Mouse (Mus musculus) embryonic facial prominence, embryonic 11.5 days (tissue): Measurements from ENCODE around the gene Clpsl2. TPM values are rescaled to one million over a fixed set of nuclear protein-coding genes. Genes with fewer than 3 reads are reported as not detected.

Experiments
- ATAC-seq: fragments of 200-750 bp; cut with Nextera tagmentation; replicated peaks from 2 replicates; pipeline ENCODE4 v1.8.0; 2017; ENCODE audit warnings: low read depth; ENCODE audit not compliant: insufficient number of reproducible peaks, low FRiP score, low TSS enrichment
- DNase-seq: peaks from one replicate; pipeline ENCODE4 v3.0.0-alpha.2; 2015; ENCODE audit warnings: low spot score
- H3K27ac ChIP-seq: fragments of 300-500 bp; sonication (generic); replicated peaks from 2 replicates; pipeline ENCODE4 v1.5.1; 2014; ENCODE audit warnings: mild to moderate bottlenecking, low read depth, low read length, control low read depth
- H3K27me3 ChIP-seq: fragments of 300-500 bp; sonication (generic); 2 replicates; pipeline ENCODE4 v1.6.1; 2014; ENCODE audit warnings: mild to moderate bottlenecking, low read length, moderate library complexity, mixed read lengths; ENCODE audit not compliant: control insufficient read depth, insufficient read depth
- H3K36me3 ChIP-seq: fragments of 300-500 bp; sonication (generic); replicated peaks from 2 replicates; pipeline ENCODE4 v1.6.1; 2014; ENCODE audit warnings: low read depth, mild to moderate bottlenecking, low read length, moderate library complexity, mixed read lengths; ENCODE audit not compliant: control insufficient read depth, insufficient read depth
- H3K4me1 ChIP-seq: fragments of 300-500 bp; sonication (generic); 2 replicates; pipeline ENCODE4 v1.6.1; 2014; ENCODE audit warnings: low read length, mixed read lengths; ENCODE audit not compliant: control insufficient read depth, insufficient read depth
- H3K4me2 ChIP-seq: fragments of 300-500 bp; sonication (generic); 2 replicates; pipeline ENCODE4 v1.6.1; 2014; ENCODE audit warnings: low read depth, mild to moderate bottlenecking, control low read depth, low read length, moderate library complexity
- H3K4me3 ChIP-seq: fragments of 300-500 bp; sonication (generic); 2 replicates; pipeline ENCODE4 v1.5.1; 2014; ENCODE audit warnings: low read depth, low read length, control low read depth
- H3K9ac ChIP-seq: fragments of 300-500 bp; sonication (generic); replicated peaks from 2 replicates; pipeline ENCODE4 v1.6.1; 2014; ENCODE audit warnings: mild to moderate bottlenecking, control low read depth, low read length
- H3K9me3 ChIP-seq: fragments of 300-500 bp; sonication (generic); replicated peaks from 2 replicates; pipeline ENCODE4 v1.6.1; 2016; ENCODE audit warnings: mild to moderate bottlenecking, low read length, inconsistent platforms, mixed read lengths; ENCODE audit not compliant: control insufficient read depth
- WGBS: fragments of 180-500 bp; shearing (Covaris S2); extraction: QIAGEN DNeasy Blood & Tissue Kit; methylation state at CpG from one replicate; pipeline ENCODE4 v1.1.7; 2014; 5-methylcytosine and 5-hydroxymethylcytosine counted together
- polyA plus RNA-seq: library from polyadenylated mRNA; unstranded; fragments of >200 nt; fragmentation: Nextera tagmentation; extraction: Ambion mirVana; gene quantifications from 2 replicates; pipeline ENCODE4 v1.2.1, GENCODE M21; 2014

The Clpsl2 gene
- polyA plus RNA-seq, 1 experiment from 2014 or later: not detected

DNA sequence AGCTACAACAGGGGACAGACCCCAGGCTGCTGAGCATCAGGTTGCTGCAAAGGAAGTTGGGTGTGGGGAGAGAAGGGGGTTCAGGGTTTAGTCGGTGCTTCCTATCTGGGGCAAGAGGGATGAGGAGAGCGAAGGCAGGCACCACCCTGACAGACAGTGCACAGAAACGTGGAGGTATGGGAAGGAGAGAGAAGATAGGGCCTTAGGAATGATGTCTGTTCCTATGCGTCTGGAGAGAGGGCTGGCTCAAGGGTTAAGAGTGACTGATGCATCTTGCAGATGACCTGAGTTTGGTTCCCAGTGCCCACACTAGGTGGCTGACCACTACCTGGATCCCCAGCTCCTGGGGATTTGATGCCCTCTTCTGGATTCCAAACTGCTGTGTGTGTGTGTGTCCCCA lies 32.3 kb upstream of the Clpsl2 start:
- no peaks in the 10 kb centered on the region; the same call in 1 of the 2 replicates for H3K4me1 ChIP-seq
- no peaks in the 10 kb centered on the region; the same call in 1 of the 2 replicates for H3K27me3 ChIP-seq
- 70% methylated on average over 4 of the region's 4 CpGs for WGBS
- no peak overlapping the region for H3K9ac ChIP-seq
- no peak for ATAC-seq
- H3K27ac ChIP-seq: no peak overlapping the region
- H3K9me3 ChIP-seq: no peaks in the 10 kb centered on the region
- no peak overlapping the region for H3K4me3 ChIP-seq
- H3K4me2 ChIP-seq: no peak overlapping the region; the same call in 1 of the 2 replicates
- no peaks in the 10 kb centered on the region for H3K36me3 ChIP-seq
- DNase-seq: no peak

DNA sequence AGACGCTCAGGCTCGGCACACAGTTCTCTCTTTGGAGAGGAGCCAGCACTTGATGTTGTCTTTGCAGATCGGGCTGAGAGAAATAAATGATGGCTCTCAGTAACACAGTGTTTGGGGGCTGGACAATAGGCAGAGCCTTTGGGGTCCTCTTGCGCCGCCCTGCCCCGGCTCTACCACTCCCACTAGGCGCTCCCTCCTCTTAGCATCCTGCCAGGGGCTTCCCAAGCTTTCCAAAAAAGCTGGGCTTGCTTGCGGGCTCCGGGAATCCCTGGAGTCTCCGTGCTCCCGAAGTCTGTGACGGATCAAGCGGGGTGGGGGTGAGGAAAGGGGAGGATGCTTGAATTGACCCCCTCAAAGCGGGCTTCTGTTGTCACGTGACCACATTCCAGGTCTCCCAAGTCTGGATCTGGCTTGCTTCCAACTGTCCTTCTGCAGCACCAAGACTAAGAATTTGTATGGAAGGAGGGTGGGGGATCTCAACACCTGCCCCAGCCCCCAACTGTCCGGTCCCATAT lies 31.7 kb upstream of the Clpsl2 start, which contains the start of gene Fkbp5:
Gene Fkbp5 (minus strand): TSS at position 87 of the 515 bp plus-strand sequence.
- Histone ChIP-seq H3K4me3 (peak within 1 kb of the TSS; percentile 45), H3K36me3 (no peaks in the 10 kb centered on the region), H3K9me3 (no peaks in the 10 kb centered on the region), H3K4me2 (peak within 1 kb of the TSS; percentile 94), H3K27ac (no peak within 1 kb of the TSS; the same call in 1 of the 2 replicates), H3K4me1 (peaks cover 4% of the 10 kb centered on the region; the same call in 1 of the 2 replicates), H3K9ac (peak within 1 kb of the TSS; percentile 67), H3K27me3 (no peaks in the 10 kb centered on the region; the same call in 1 of the 2 replicates)
- ATAC-seq: no peak; the same call in 1 of the 2 replicates
- DNase-seq: peak; percentile 68
- WGBS: 4% methylated on average over 16 of the region's 16 CpGs

DNA sequence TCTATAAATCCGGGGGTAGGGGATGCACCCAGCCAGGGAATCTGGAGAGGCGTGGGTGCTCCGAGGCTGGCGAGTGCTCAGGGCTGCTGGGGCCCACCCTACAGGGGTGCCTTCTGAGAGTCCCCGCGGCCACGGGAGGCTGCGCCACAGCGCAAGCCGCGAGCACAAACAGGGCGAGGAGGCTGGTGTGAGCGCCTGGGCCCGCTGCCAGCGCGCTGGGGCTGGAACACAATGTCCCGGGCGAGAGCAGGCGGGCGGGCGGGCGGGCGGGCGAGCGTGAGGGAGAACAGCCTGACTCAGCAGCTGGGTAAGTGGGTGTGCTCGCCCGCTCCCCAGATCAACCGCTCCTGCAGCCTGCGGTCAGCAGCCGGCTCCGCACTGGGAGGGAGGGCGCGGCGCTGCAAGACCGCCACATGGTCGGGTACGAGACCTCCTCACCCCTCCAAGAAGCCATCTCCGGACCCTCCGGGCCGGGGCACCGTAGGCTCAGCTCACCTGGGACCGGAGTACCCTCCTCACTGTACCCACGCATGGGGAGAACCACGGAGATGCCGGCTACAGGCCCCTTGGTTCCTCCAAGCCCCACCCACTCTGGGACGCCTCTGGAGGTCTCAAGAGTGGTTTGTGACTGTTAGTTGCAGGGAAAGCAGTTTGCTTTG lies 31.1 kb upstream of the Clpsl2 start:
- DNase-seq (peak; percentile 36), ATAC-seq (peak; percentile 44)
- no peaks in the 10 kb centered on the region for H3K9me3 ChIP-seq
- H3K27ac ChIP-seq: no peak overlapping the region; the same call in 1 of the 2 replicates
- H3K4me1 ChIP-seq: peaks cover 4% of the 10 kb centered on the region; the same call in 1 of the 2 replicates
- WGBS: under 1% methylated on average over 39 of the region's 46 CpGs
- H3K4me3 ChIP-seq: peak overlapping the region; percentile 45
- H3K36me3 ChIP-seq: no peaks in the 10 kb centered on the region
- peak overlapping the region; percentile 67 for H3K9ac ChIP-seq
- H3K4me2 ChIP-seq: peak overlapping the region; percentile 94
- H3K27me3 ChIP-seq: no peaks in the 10 kb centered on the region; the same call in 1 of the 2 replicates

DNA sequence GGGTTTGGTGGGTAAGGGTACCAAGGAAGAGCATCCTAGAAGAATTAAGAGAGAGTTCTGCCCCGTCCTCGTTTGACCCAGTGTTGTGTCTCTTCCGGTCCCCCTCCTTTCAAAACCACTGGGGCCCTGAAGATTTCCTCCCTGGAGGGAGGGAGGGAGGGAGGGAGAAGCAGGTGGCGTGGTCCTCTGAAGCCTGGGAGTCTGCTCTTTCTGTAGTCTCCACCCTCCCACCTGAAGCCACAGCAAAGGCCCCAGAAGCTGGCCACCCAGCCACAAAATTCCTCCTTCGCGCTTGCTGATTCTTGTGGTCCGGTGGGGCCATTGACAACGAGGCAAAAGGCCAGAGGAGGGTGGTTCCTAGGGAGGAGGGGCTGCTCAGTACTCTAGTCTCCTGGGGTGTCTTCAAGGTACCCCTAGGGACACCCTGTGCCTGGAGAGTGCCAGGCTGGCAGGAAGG lies 30.6 kb upstream of the Clpsl2 start:
- ATAC-seq (no peak), DNase-seq (no peak)
- H3K4me2 ChIP-seq: peak overlapping the region; percentile 94
- no peak overlapping the region for H3K27ac ChIP-seq
- no peaks in the 10 kb centered on the region for H3K36me3 ChIP-seq
- H3K27me3 ChIP-seq: no peaks in the 10 kb centered on the region; the same call in 1 of the 2 replicates
- peak overlapping the region; percentile 67 for H3K9ac ChIP-seq
- WGBS: 26% methylated on average over 8 of the region's 8 CpGs
- H3K4me1 ChIP-seq: peaks cover 4% of the 10 kb centered on the region; the same call in 1 of the 2 replicates
- H3K4me3 ChIP-seq: peak overlapping the region; percentile 45; the same call in 1 of the 2 replicates
- no peaks in the 10 kb centered on the region for H3K9me3 ChIP-seq

DNA sequence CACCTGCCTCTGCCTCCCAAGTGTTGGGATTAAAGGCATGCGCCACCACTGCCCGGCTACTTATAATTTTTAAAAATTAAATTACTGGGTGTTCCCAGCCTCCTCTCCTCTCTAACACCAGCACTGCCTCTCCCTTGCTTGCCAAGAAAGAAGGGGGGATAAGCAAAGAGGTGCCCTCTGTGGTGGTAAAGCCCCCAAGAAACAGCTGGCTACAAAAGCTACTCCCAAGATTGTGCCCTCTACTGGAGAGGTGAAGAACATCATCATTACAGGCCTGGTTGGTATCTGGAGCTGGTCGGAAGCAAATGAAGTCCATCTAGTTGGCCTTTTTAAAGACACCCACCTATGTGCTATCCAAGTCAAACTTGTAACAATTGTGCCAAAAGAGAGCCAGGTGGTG lies 29.4 kb upstream of the Clpsl2 start:
- DNase-seq (no peak), ATAC-seq (no peak)
- 89% methylated on average over 3 of the region's 3 CpGs for WGBS
- Histone ChIP-seq H3K4me1 (peaks cover 4% of the 10 kb centered on the region; the same call in 1 of the 2 replicates), H3K4me3 (no peak overlapping the region), H3K9me3 (no peaks in the 10 kb centered on the region), H3K36me3 (no peaks in the 10 kb centered on the region), H3K9ac (no peak overlapping the region), H3K27me3 (no peaks in the 10 kb centered on the region; the same call in 1 of the 2 replicates), H3K4me2 (no peak overlapping the region), H3K27ac (no peak overlapping the region)

DNA sequence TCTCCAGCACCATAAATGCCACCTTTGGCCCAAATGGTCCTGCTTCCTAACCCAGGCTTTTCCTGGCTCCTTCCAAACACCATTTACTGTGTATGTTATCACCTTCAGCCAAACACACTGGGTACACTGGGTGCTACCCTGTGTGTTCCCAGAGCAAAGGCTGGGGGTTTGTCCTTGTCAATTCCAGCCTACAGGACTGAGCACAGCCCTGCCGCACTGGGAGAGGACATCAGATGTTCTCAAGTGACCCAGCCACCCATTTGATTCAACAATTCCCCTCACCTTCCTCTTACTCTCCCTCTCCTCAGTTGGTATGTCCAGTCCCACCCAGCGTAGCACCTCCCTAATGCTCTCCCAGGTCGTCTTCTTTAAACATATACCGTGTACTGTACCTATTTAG lies 28.6 kb upstream of the Clpsl2 start:
- no peak overlapping the region for H3K27ac ChIP-seq
- H3K9me3 ChIP-seq: no peaks in the 10 kb centered on the region
- no peaks in the 10 kb centered on the region; the same call in 1 of the 2 replicates for H3K27me3 ChIP-seq
- ATAC-seq (no peak), DNase-seq (no peak)
- no peak overlapping the region for H3K9ac ChIP-seq
- no peak overlapping the region for H3K4me3 ChIP-seq
- peaks cover 4% of the 10 kb centered on the region; the same call in 1 of the 2 replicates for H3K4me1 ChIP-seq
- no peak overlapping the region for H3K4me2 ChIP-seq
- H3K36me3 ChIP-seq: no peaks in the 10 kb centered on the region
- 81% methylated on average over 4 of the region's 4 CpGs for WGBS

DNA sequence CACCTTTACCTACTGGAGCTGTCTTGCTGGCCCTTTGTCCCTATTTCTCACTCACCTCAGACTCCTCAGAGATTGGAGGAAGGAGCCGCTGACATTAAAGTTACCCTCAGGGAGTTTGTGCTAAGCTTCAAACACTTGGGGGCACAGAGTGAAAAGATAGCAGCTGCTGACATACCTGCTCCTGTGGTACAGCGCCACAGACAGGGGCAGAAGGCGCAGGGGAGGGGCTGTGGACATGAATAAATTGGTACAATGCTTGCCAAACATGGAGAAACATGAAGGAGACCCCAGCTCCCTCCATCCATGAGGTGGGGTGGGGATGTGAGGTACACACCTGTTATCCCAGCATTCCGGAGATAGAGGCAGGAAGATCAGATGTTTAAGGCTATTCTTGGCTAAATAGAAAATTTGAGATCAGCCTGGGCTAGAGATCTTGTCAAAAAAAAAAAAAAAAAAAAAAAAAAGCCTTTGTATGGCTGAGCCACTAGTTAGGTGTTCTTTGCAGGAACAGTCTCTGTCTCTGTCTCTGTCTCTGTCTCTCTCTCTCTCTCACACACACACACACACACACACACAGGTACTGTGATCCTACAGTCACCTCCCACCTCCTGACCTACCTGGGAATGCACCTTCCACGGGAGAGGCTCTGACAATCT lies 28.0 kb upstream of the Clpsl2 start:
- ATAC-seq: no peak
- no peak for DNase-seq
- Histone ChIP-seq H3K36me3 (no peaks in the 10 kb centered on the region), H3K4me3 (no peak overlapping the region), H3K27me3 (no peaks in the 10 kb centered on the region; the same call in 1 of the 2 replicates), H3K4me2 (no peak overlapping the region), H3K9me3 (no peaks in the 10 kb centered on the region), H3K9ac (no peak overlapping the region), H3K27ac (no peak overlapping the region), H3K4me1 (peaks cover 4% of the 10 kb centered on the region; the same call in 1 of the 2 replicates)
- WGBS: 63% methylated on average over 5 of the region's 5 CpGs
